23 mouse cellular contexts compared by ENCODE assay signal in genomic region chr19:21425391-21425790, GRCm38 (mm10). TPM values are rescaled to one million over a fixed set of nuclear protein-coding genes. Genes with fewer than 3 reads are reported as not detected.
"Had no signal": no experiment of that assay in that cellular context is flagged by ENCODE, and none has a peak within 500 bp of the region (broad histone marks: within the 10 kb centered on the region; RNA-seq: fewer than 3 reads in every experiment).

No protein-coding gene starts in this region.

- H3K9ac ChIP-seq: intestine, embryonic 15.5 days; kidney, embryonic 15.5 days; limb, embryonic 13.5 days; liver, embryonic 12.5 days; liver, embryonic 15.5 days; lung, embryonic 15.5 days; midbrain, embryonic 13.5 days had no signal

- H3K9me3 ChIP-seq: intestine, embryonic 15.5 days; kidney, embryonic 15.5 days; limb, embryonic 10.5 days; limb, embryonic 13.5 days; liver, embryonic 12.5 days; liver, embryonic 15.5 days; lung, embryonic 15.5 days; megakaryocyte, embryonic 14.5 days; midbrain, embryonic 10.5 days; midbrain, embryonic 13.5 days had no signal

- H3K27me3 ChIP-seq: intestine, embryonic 15.5 days; kidney, embryonic 15.5 days; limb, embryonic 13.5 days; liver, embryonic 12.5 days; liver, embryonic 15.5 days; lung, embryonic 15.5 days; megakaryocyte, embryonic 14.5 days; midbrain, embryonic 13.5 days had no signal

- DNase-seq: kidney, adult 11 months; kidney, adult 8-10 months; kidney, postnatal 10 days; kidney, postnatal 4 days; liver; lung, adult 18-20 months; lung, postnatal 10 days; lung, postnatal 36 days; thymus, postnatal 25 days had no signal

- H3K27ac ChIP-seq: intestine, embryonic 15.5 days; kidney, embryonic 15.5 days; limb, embryonic 10.5 days; limb, embryonic 13.5 days; liver, embryonic 12.5 days; liver, embryonic 15.5 days; lung, embryonic 15.5 days; midbrain, embryonic 10.5 days; midbrain, embryonic 13.5 days; stomach, postnatal 0 days had no signal

- H3K36me3 ChIP-seq: intestine, embryonic 15.5 days; kidney, embryonic 15.5 days; limb, embryonic 10.5 days; limb, embryonic 13.5 days; liver, embryonic 12.5 days; liver, embryonic 15.5 days; lung, embryonic 15.5 days; midbrain, embryonic 10.5 days; midbrain, embryonic 13.5 days had no signal

- H3K4me1 ChIP-seq: intestine, embryonic 15.5 days; kidney, embryonic 15.5 days; limb, embryonic 10.5 days; limb, embryonic 13.5 days; liver, embryonic 12.5 days; liver, embryonic 15.5 days; lung, embryonic 15.5 days; midbrain, embryonic 10.5 days; midbrain, embryonic 13.5 days had no signal

- H3K4me3 ChIP-seq: intestine, embryonic 15.5 days; kidney, embryonic 15.5 days; limb, embryonic 10.5 days; limb, embryonic 13.5 days; liver, embryonic 12.5 days; liver, embryonic 15.5 days; lung, embryonic 15.5 days; megakaryocyte, embryonic 14.5 days; midbrain, embryonic 10.5 days; midbrain, embryonic 13.5 days; myocyte had no signal

- H3K4me2 ChIP-seq: intestine, embryonic 15.5 days; kidney, embryonic 15.5 days; limb, embryonic 13.5 days; liver, embryonic 12.5 days; liver, embryonic 15.5 days; lung, embryonic 15.5 days; midbrain, embryonic 13.5 days had no signal

- ATAC-seq: intestine, embryonic 15.5 days; liver, embryonic 12.5 days; midbrain, embryonic 13.5 days; midbrain, embryonic 16.5 days had no signal

RNA-seq across cellular contexts. Expression of gene Gda, which starts 47.9 kb away (rescaled TPM):
- polyA plus RNA-seq: limb, embryonic 10.5 days; midbrain, embryonic 10.5 days; neural tube, embryonic 11.5 days had no signal
